Mouse (Mus musculus) liver, embryonic 14.5 days (tissue): Measurements from ENCODE around the gene Cbx6.

ENCODE experiments used
- CTCF ChIP-seq: IDR thresholded peaks from 2 replicates; pipeline ENCODE4 v1.5.1; 2016; ENCODE audit warnings: antibody characterized with exemption, low read depth, control low read depth
- EP300 ChIP-seq: IDR thresholded peaks from 2 replicates; pipeline ENCODE4 v1.6.1; 2016; ENCODE audit warnings: antibody characterized with exemption, low read depth

DNA sequence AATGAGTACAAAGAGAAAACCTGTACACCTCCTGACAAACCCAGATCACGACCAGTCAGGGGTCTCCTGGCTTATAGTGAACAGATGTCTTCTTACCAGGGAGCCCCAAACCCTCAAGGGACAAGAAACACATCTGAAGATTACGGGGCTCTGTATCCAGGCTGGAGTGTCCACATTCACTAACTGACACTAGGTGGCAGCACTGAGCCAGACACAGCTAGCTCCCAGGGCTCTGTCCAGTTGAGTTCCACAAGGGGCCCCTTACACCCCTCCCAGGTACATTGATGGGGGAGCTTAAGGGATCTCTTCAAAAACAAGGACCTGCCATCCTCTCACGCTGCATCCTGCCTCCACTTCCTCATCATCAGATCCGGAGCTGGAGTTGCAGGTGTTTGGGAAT lies 4.1 kb downstream of the Cbx6 start:
- no peak for TF ChIP-seq EP300
- TF ChIP-seq CTCF, result peak; percentile 94
